Mouse (Mus musculus) inflammation-experienced regulatory T-cells, adult 16 weeks (primary cell): ENCODE measurements around the gene Zfp11. TPM values are rescaled to one million over a fixed set of nuclear protein-coding genes. Genes with fewer than 3 reads are reported as not detected.

Source experiments
- polyA plus RNA-seq: library from polyadenylated mRNA; unstranded; fragments of 100-300 nt; shearing (Covaris generic); gene quantifications from one replicate; pipeline ENCODE4 v1.2.1, GENCODE M21; 2017

Gene Zfp11
- 4.8 TPM for polyA plus RNA-seq

DNA sequence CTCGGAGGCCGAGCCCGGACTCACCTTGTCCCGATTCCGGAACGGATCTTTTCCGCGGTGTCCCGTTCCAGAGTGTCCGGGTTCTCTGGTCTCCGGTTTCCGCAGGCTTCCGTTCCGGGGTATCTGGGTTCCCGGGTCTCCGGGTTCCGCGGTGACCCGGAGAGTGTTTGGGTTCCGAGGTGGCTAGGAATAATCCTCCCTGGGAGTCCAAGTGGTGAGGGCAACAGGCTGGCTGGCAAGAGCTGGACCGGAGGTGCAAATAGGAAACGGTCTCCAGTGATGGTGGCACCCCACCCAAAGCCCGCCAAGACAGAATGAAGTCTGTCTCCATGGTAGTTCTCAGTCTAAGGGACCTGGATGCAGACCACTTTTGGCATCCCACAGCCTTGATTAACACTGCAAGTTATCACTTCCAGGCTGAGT lies at the start of gene Zfp11:
Zfp11 (minus strand) TSS at position 64 of the 423 bp plus-strand sequence.

DNA sequence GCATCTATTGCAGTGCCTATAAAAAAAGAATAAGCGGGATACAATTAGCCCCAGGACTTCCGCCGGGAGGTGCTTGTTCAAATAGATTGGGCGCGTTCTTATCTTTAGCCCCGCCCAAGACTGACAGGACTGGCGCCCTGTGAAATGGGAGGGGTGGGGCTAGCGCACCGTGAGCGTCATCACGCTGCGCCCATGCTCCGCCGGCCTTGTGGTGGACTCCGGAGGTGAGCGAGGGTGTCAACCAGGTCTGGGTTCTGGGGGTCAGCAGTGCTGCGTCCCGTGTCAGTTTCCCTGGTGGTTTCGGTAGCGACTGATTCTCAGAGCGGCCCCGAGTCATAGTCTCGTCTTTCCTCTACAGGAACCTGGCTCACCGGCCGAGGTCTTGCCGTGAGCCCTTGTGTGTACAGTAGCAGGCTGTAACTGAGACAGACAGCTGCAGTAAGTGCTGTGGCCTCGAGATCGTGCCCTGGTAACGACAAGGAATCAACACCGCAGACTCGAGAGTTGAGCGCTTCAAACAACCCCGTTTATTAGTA lies 45.5 kb upstream of the Zfp11 start, which contains the start of gene Mrps17:
Mrps17 (plus strand) TSS at position 172 of the 536 bp plus-strand sequence.

GRCm38 (mm10) chr5:129708412-129708811 lies 38.5 kb upstream of the Zfp11 start, which contains the start of gene Sept14:
Sept14 (minus strand) TSS chr5:129708512.

Other genes starting within 250 kb of the Zfp11 start
- gene Sfswap, start 168.9 kb downstream of the Zfp11 start, polyA plus RNA-seq: 48.1 TPM
- 0.16 TPM for gene Mmp17, start 85.9 kb downstream of the Zfp11 start, polyA plus RNA-seq
- not detected for gene Sept14, start 38.4 kb upstream of the Zfp11 start, polyA plus RNA-seq
- gene Mrps17, start 45.4 kb upstream of the Zfp11 start, polyA plus RNA-seq: 127 TPM
- gene Nipsnap2, start 55.0 kb upstream of the Zfp11 start, polyA plus RNA-seq: 32.4 TPM
- 70.0 TPM for gene Psph, start 117.3 kb upstream of the Zfp11 start, polyA plus RNA-seq
- 34.8 TPM for gene Sumf2, start 176.9 kb upstream of the Zfp11 start, polyA plus RNA-seq
- gene Chchd2, start 217.4 kb upstream of the Zfp11 start, polyA plus RNA-seq: 481 TPM
- gene Zbed5, start 225.6 kb upstream of the Zfp11 start, polyA plus RNA-seq: 2.7 TPM
- gene Phkg1, start 228.4 kb upstream of the Zfp11 start, polyA plus RNA-seq: 0.13 TPM
- gene Nupr1l, start 238.4 kb upstream of the Zfp11 start, polyA plus RNA-seq: not detected